Mouse (Mus musculus): ENCODE measurements at regions not wholly inside any gene's neighbourhood (a gene's known extent, or its start where the extent isn't known, plus 50 kb on each side); places are given as distances from the start of the nearest gene placed in this dataset.

- no peak for ATAC-seq (replicated peaks)
- WGBS = 90% methylated on average over 3 of the region's 3 CpGs
- Histone ChIP-seq H3K27ac (no peak overlapping the region), H3K27me3 (replicated peaks) (no peaks in the 10 kb centered on the region), H3K4me3 (no peak overlapping the region), H3K4me2 (no peak overlapping the region), H3K9ac (no peak overlapping the region), H3K36me3 (replicated peaks) (no peaks in the 10 kb centered on the region), H3K4me1 (no peaks in the 10 kb centered on the region), H3K9me3 (no peaks in the 10 kb centered on the region)
Measured at GRCm38 (mm10) chr14:74516451-74516850, 124.2 kb upstream of the Htr2a start.

DNA sequence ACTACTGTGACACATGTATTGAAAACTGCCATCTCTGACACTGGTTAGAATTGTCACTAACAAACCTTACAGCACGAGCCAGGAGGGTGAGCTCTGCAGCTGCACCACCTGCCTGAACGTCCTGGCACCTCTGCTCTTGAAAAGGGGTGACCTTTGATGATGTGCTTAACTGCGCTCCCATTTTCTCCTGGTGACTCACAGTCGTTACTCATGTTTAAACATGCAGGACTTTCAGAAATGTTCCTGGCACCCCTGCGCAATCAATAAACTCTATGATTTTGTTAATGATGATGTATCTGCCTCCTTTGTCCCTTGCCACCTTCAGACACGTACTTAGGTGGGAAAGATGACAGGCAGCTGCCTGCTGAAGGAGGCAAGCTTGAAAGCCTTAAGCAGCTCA lies 121.1 kb upstream of the Htr2a start:
- Histone ChIP-seq H3K4me2 (no peak overlapping the region), H3K27me3 (replicated peaks) (no peaks in the 10 kb centered on the region), H3K27ac (no peak overlapping the region), H3K9me3 (no peaks in the 10 kb centered on the region), H3K4me1 (no peaks in the 10 kb centered on the region), H3K9ac (no peak overlapping the region), H3K4me3 (no peak overlapping the region), H3K36me3 (replicated peaks) (no peaks in the 10 kb centered on the region)
- ATAC-seq (replicated peaks) = no peak
- WGBS = 72% methylated on average over 6 of the region's 6 CpGs

- ATAC-seq (replicated peaks) = no peak
- no peaks in the 10 kb centered on the region for H3K9me3 ChIP-seq
- H3K4me1 ChIP-seq = no peaks in the 10 kb centered on the region
- WGBS = 83% methylated on average over 3 of the region's 3 CpGs
- H3K4me2 ChIP-seq = no peak overlapping the region
- H3K4me3 ChIP-seq = no peak overlapping the region
- H3K9ac ChIP-seq = no peak overlapping the region
- H3K27ac ChIP-seq = no peak overlapping the region
- H3K36me3 ChIP-seq (replicated peaks) = no peaks in the 10 kb centered on the region
- no peaks in the 10 kb centered on the region for H3K27me3 ChIP-seq (replicated peaks)
Measured at GRCm38 (mm10) chr14:74521669-74522068, 119.0 kb upstream of the Htr2a start.

DNA sequence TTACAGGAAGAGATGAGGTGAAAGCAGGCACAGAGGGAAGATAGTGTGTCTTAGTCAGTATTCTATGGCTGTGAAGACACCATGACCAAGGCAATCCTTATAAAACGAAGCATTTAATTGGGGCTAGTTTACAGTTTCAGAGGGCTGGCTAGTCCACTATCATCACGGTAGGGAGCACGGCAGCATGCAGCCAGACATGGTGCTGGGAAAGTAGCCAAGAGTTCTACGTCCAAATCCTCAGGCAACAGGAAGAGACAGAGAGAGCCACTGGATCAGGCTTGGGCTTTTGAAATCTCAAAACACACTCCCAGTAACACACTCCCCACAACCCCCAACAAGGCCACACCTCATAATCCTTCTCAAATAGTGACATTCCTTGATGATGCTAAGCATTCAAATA lies 113.4 kb upstream of the Htr2a start:
- WGBS = 81% methylated on average over 4 of the region's 4 CpGs
- ATAC-seq (replicated peaks) = no peak
- no peaks in the 10 kb centered on the region for H3K9me3 ChIP-seq

GRCm38 (mm10) chr14:74529368-74529951 lies 111.2 kb upstream of the Htr2a start:
- H3K9me3 ChIP-seq = no peaks in the 10 kb centered on the region
- WGBS = 87% methylated on average over 7 of the region's 7 CpGs
- no peak overlapping the region for H3K27ac ChIP-seq

More for the DNA sequence above, 113.4 kb upstream of the Htr2a start:
- no peak overlapping the region for H3K9ac ChIP-seq
- H3K4me3 ChIP-seq = no peak overlapping the region
- H3K27me3 ChIP-seq (replicated peaks) = no peaks in the 10 kb centered on the region
- no peaks in the 10 kb centered on the region for H3K4me1 ChIP-seq
- no peak overlapping the region for H3K27ac ChIP-seq
- H3K4me2 ChIP-seq = no peak overlapping the region
- H3K36me3 ChIP-seq (replicated peaks) = no peaks in the 10 kb centered on the region

GRCm38 (mm10) chr14:74538187-74538586 lies 102.5 kb upstream of the Htr2a start:
- Histone ChIP-seq H3K36me3 (replicated peaks) (no peaks in the 10 kb centered on the region), H3K4me2 (no peak overlapping the region), H3K4me3 (no peak overlapping the region), H3K27me3 (replicated peaks) (no peaks in the 10 kb centered on the region), H3K9ac (no peak overlapping the region), H3K27ac (no peak overlapping the region), H3K9me3 (no peaks in the 10 kb centered on the region), H3K4me1 (no peaks in the 10 kb centered on the region)
- no peak for ATAC-seq (replicated peaks)
- WGBS = 97% methylated on average over 2 of the region's 2 CpGs

More at GRCm38 (mm10) chr14:74529368-74529951, 111.2 kb upstream of the Htr2a start:
- Histone ChIP-seq H3K9ac (no peak overlapping the region), H3K36me3 (replicated peaks) (no peaks in the 10 kb centered on the region), H3K4me3 (no peak overlapping the region), H3K27me3 (replicated peaks) (no peaks in the 10 kb centered on the region), H3K4me1 (no peaks in the 10 kb centered on the region), H3K4me2 (no peak overlapping the region)
- ATAC-seq (replicated peaks) = no peak

DNA sequence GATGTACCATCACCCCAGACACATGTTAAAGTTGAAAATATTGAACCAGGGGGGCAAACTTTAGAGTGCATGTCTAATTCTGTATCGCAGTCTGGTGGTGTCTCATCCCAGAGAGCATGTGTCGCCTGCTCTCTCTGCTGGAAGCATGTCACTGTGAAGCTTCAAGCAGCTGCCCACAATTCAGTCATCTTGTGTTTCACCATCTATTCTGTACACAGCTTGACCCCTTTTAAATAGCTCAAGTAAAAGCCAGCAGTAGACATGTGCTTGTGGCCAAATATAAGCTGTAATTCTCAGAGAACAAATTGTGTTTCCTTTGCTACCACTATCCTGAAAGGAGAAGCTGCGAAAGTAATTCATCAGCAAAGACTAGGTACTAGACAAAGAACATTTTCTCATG lies 96.6 kb upstream of the Htr2a start:
- Histone ChIP-seq H3K27me3 (replicated peaks) (no peaks in the 10 kb centered on the region), H3K36me3 (replicated peaks) (no peaks in the 10 kb centered on the region), H3K9ac (no peak overlapping the region), H3K27ac (no peak overlapping the region), H3K9me3 (no peaks in the 10 kb centered on the region), H3K4me2 (no peak overlapping the region), H3K4me3 (no peak overlapping the region), H3K4me1 (no peaks in the 10 kb centered on the region)
- no peak for ATAC-seq (replicated peaks)
- 81% methylated on average over 3 of the region's 3 CpGs for WGBS

DNA sequence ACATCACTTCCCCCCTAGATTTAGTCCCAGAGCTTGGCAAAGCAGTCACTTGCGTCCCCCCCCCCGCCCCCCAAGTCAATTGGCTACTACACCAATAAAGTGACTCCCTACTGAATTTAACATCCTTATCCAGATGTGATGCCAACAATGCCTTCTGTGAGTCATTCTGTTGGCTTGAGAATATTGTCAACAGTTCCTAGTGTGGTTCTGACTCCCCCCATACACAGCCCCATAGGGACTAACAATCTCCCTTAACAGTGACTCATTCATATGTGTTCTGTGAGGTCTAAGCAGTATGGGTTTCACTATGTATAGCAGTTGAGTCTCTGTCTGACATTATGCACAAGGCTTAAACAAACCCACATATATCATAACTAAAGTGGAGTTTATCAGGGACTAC lies 89.5 kb upstream of the Htr2a start:
- ATAC-seq (replicated peaks) = no peak
- Histone ChIP-seq H3K9me3 (no peaks in the 10 kb centered on the region), H3K4me3 (no peak overlapping the region), H3K27me3 (replicated peaks) (no peaks in the 10 kb centered on the region), H3K9ac (no peak overlapping the region), H3K27ac (no peak overlapping the region), H3K36me3 (replicated peaks) (no peaks in the 10 kb centered on the region), H3K4me2 (no peak overlapping the region), H3K4me1 (no peaks in the 10 kb centered on the region)
- 89% methylated on average over 2 of the region's 2 CpGs for WGBS

- Histone ChIP-seq H3K4me2 (no peak overlapping the region), H3K27ac (no peak overlapping the region), H3K4me1 (no peaks in the 10 kb centered on the region), H3K27me3 (replicated peaks) (no peaks in the 10 kb centered on the region), H3K9me3 (no peaks in the 10 kb centered on the region), H3K36me3 (replicated peaks) (no peaks in the 10 kb centered on the region), H3K9ac (no peak overlapping the region), H3K4me3 (no peak overlapping the region)
- 69% methylated on average over 1 of the region's 1 CpGs for WGBS
- no peak for ATAC-seq (replicated peaks)
Measured at GRCm38 (mm10) chr14:74553636-74554035, 87.0 kb upstream of the Htr2a start.

DNA sequence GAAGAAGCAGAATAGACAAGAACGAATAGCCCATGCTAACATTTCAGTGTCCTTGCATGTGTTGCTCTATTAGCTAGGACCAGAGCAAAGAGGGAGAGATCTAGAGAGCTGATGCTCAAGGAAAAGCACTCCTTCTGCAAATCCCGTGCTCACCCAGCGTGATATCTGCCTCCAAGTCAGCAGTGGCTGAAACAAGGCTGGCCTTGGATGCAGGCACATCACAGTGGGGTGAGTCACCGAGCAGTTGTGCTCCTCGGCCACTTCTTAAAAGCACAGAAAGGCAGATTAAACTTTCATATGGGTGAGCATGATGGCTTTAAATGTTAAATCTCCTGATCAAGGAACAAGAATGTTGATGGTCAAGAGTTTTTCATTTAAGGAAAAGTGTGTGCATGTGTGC lies 82.3 kb upstream of the Htr2a start:
- H3K27me3 ChIP-seq (replicated peaks) = no peaks in the 10 kb centered on the region
- no peaks in the 10 kb centered on the region for H3K9me3 ChIP-seq
- WGBS = 69% methylated on average over 5 of the region's 5 CpGs
- no peak for ATAC-seq (replicated peaks)
- H3K4me2 ChIP-seq = no peak overlapping the region
- no peak overlapping the region for H3K4me3 ChIP-seq
- no peaks in the 10 kb centered on the region for H3K36me3 ChIP-seq (replicated peaks)
- no peak overlapping the region for H3K9ac ChIP-seq
- no peaks in the 10 kb centered on the region for H3K4me1 ChIP-seq
- H3K27ac ChIP-seq = no peak overlapping the region
